Mouse (Mus musculus): Measurements from ENCODE around the gene Myo15b.

Gene Myo15b

DNA sequence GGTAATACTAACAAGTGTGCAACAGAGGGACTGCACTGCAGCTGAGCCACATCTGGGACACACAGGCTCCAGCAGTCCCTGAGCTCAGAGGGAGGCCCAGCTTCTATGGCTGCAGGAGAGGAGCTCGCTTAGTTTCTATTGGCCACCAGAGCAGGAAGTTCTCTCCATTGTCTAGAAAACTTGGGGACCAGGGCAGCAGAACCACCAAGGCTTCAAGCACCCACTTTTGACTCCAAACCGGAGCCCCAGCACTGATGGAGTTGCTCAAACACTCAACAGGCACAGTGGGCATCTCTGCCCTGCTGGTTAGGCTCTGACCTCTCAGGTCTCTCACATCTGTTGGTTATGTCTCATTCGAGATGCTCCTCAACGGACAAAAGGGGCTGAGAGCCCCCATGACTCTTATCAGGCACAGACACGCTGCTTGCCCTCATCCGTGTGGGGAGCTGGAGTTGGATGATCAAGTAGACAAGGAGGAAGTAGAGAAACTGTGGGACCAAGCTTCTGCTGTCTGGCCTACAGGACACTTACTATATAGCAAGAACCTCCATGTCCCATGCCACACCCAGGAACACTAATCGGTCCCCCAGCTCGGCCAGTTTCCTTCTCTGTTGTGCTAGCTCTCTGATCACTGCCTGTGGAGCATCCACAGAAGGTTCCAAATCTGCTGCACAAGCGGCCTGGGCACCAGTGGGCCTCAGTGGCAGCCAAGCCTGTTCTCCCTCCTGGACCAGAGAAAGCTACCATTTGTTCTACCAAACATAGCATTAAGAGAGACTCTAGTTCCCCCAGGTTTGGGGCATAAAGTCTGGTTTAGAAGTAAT, 43.3 kb downstream of the Myo15b start:
- DNase-seq (ENCODE audit: low read depth, low spot score), result no peak

DNA sequence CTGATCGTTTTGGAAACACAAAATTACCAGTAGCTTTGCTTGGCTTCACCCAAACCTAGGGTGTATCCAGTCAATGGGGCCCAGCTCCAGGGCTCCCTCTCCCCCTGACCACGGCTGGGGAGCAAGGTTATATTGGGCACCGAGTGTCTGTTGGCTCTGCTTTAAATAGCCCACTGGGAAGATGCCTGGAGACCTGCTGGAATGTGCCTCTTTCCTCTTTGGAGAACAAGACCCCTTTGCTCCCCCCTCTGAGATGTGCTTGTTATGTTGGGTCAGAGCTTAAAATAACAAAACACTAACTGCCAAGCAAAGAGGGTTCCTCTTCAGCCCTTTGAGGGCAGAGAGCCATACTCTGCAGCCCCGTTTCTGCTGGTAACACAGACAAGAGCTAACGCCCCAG, 44.0 kb downstream of the Myo15b start:
- DNase-seq (ENCODE audit: low read depth, low spot score), result no peak

DNA sequence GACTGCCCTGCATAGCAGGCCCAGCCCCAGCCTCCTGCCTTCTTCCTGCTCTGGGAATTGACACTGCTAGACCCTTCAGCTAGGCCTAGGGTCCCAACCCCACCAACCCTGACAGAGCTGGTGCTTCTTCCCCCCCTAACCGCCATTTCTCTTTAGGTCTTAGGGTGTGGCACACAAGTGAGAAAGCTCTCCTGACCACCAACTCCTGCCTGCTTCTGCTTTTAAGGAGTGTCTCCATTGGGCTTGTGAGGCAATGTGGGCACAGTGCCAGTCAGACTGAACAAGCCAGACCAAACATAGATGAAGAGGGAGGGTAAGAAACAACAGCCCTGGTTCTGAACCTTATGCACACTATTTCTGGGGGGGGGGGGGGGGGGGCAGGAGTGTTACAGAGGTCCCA, 44.6 kb downstream of the Myo15b start:
- DNase-seq (ENCODE audit: low read depth, low spot score), result no peak

DNA sequence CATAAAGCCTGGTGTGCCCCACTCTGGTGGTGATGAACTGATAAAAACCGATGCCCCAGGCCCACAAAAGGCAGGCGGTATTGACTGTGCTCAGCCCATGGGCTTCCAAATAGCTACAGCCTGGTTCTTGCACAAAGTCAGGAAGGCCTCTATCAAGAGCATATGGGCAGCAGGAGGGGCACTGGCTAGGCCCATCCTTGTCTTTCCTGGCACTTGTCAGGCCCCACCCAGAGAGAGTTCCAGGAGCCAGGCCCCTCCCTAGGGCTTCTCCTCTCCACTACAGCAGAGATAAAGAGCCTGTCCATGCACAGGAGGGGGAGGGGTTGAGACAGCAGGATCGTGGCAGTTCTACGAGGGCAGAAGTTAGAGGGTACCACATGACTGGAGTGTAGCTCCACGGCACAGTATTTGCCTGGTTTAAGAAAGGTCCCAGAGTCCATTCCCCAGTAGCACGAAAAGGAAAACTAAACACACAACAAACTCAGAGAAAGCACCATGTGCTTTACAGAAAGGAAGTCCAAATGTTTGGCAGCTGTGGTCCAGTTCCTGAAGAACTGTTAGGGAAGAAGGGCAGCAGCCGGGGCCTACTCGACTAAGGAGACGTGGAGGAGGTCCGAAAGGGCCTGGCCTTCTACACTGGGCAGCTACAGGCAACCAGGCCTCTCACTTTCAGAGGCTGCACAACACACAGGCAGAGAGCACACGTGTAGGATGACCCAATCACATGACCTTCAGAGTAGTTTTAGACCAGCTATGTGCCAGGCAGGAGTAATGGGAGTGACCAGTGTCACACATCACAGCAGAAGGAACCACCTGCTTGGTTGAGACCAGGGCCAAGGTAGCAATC, 45.4 kb downstream of the Myo15b start:
- DNase-seq (ENCODE audit: low read depth, low spot score), result no peak

DNA sequence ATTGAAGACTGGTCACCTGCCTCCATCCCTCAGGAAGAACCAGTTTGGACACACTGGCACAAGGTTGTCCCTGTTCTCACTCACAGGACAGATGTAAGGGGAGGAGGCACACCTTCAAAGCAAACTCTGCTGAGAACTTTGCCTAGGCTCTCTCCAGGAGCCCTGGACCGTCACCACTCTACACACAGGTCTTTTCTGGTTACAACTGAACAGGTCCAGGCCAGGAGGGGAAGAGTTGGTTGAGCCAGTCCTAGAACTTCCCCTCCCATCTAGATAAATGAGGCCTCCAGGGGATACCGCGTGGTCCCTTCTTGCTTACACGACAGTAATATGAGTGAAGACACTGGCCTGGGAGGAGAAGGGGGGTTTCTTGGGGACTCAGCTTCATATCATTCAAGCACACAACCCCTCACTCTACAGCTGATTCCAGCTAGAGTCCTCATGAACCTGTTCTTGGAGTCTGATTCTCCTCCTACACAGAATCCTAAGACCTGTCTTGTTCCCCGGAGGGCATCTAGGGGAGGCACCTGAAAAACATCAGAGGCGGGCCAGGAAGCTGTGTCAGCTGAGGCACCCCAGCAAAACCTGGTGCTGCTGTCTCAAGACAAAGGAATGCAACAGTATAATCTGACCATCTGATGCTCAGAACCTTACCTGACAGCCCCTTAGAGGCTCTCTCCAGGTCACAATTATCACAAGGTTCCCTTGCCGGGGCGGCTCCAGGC, 46.2 kb downstream of the Myo15b start:
- DNase-seq (ENCODE audit: low read depth, low spot score), result no peak

DNA sequence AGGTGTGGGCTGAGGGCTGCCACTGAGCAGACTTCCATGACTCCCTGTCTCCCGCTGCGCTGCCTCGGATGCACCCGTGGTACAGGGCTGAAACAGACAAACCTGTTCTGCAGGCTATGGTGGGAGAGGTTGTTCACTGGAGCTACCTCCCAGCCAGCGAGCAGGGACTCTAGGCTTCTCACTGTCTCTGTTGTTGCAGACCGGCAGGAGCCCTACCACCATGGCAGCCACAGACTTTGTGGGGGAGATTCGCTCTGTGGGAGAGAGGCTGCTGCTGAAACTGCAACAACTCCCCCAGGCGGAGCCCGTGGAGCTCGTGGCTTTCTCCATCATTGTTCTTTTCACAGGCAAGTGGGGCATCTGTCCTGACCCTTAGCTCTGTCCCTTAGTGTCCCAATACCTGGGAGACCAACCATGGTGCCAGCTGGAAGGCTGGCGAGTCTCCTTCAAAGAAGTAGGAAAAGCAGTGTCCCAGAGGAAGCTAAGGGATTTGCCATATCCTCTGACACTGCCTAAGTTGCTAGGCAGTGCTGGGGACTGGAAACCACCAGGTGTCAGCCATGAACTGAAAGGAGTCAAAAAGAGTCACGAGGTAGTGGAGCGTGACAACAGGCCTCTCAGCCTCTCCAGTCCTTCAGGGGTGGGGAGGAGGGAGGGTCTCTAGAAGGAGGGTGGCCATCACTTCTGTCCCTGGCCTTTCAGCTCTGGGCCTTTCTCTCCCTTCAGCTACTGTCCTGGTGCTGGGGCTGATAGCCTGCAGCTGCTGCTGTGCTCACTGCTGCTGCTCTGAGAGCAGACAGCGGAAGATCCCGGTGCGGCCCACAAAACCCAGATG, 47.0 kb downstream of the Myo15b start:
- DNase-seq (ENCODE audit: low read depth, low spot score), result no peak

DNA sequence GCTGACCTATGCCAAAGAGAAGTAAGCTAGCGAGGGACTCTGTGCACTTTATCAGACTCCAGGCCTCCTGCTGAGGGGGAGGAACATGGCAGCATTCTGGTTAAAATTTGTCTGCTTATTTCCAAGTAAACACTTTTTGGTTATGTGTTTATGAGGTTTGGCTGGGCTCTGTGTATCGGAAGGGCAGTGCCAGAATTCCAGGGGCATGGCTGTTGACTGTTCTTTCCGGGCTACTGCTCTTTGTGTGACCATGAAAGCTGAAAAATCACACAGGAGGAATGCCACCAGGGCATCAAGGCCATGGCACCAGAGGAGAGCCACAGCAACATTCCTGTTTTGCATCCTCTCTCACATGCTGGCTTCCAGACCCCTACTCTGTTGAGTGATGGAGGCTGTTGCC, 47.9 kb downstream of the Myo15b start:
- no peak for DNase-seq (ENCODE audit: low read depth, low spot score)

DNA sequence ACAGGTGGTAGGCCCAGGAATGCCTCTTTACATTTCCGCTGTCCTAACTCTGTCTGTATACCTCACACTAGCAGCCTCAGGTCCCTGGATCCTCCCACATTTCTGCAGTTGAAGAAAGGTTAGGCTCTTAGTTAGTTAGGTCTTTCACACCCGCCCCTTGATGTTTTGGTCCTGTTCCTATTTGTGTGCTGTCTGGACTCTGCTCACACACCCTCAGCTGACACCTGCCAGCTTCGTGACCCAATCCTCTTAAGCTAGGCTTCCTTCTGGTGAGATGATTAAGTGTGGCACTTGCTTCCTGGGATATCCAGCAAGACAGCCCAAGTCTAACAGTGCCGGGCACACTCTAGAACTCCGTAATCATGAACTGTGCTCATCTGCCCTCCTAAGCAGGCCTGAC, 48.3 kb downstream of the Myo15b start:
- no peak for DNase-seq (ENCODE audit: low read depth, low spot score)

DNA sequence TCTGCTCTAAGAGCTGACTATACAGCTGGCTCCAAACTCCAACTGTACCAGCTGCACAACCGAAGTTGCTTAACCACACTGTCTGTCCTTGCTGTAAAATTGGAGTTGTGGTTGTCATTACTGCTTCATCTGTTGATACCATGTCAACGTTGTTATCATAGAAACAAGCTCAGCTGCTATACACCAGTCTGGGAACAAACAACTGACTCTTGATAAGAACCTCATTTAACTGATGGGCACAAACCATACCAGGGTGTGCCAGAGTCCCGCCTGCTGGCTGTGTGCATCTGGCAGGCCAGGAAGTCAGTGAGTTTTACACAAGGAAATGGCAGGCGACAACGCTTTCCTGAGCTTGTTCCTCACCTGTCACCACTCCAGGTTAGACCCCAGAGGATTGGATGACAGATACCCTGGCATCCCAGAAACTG, 52.9 kb downstream of the Myo15b start:
- DNase-seq (ENCODE audit: low read depth, low spot score), result no peak

DNA sequence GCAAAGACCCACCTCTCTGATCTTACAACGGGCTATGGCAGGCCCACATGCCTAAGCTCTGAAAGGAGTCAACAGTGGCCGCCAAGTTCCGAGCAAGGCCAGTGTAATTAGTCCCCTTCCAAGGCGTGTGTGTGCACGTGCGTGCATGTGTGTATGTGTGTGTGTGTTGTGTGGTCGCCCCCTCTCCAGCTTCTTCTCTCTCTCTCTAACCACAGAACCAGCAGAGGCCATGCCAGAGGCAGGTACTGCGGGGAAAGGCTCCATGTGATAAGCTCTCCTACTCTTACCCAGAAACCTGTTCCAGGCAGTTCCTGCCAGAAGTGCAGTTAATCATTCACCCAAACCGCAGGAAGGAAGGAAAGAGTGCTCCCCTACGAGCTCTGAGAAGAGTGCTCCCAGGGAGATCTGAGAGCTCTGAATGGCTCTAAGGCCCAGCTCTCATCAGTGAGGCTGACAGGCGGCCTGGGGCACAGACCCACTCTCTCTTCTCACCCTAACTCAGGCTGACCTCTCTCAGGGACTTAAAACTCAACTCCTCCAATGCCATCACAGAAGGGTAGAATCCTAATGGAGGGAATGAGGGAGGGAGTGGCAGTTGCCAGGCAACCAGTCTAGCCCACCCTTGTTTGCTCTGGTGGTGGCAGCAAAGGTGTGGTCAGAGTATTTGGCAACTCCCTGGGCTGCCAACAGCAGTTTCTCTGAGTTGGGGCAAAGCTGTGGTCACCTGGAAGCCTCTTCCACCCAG, 53.6 kb downstream of the Myo15b start, which contains the start of gene Smim6:
Smim6 (plus strand) TSS at position 386 of the 745 bp plus-strand sequence.
- no peak for DNase-seq (ENCODE audit: low read depth, low spot score)

DNA sequence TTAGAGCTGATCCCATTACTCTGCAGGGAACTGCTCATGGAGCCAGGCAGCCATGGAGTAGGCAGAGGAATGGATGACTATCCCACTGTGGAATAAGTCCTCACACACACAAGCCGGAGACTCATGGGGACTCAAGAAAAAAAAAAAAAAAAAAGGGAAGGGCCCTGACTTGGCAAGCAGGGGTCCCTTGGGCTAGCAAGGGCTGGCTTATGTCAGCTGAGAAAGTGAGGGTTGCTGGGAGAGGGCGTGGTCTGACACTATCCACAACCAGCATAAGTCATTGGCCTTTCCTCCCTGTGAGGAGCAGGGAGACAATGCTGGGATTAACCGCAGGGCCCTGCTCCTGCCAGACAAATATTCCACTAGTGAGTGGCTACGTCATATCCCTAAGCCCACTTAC, 58.4 kb downstream of the Myo15b start:
- no peak for DNase-seq (ENCODE audit: low read depth, low spot score)

DNA sequence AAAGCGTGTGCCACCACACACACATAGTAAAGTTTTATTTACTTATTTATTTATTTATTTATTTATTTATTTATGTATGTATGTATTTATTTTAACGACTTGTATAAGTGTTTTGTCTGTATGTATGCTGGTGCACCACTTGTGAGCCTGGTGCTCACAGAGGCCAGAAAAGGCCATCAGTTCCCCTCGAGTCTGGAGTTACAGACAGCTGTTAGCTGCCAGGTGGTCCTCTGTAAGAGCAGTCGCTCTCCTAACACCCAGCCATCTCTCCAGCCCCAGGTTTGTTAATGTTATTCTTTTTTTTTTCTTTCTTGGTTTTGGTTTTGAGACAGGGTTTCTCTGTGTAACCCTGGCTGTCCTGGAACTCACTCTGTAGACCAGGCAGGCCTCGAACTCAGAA, 60.4 kb downstream of the Myo15b start:
- DNase-seq (ENCODE audit: low read depth, low spot score), result no peak

DNA sequence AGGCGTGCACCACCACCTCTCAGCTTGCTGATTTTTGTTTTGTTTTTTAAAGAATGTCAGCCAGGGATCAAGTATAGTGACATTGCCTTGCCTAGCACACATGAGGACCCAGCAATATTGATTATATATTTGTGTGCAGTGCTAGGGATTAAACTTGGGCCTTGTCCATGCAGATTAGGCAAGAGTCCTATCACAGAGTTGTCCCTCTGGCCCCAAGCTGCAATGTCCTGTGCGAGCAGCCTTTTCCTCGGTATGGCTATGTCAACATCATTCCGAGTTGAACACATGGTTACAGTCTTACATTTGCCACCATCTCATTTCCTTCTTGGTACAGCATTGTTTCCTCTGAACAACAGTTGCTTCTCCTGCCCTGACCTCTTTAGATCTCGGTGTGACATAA, 60.9 kb downstream of the Myo15b start:
- no peak for DNase-seq (ENCODE audit: low read depth, low spot score)

DNA sequence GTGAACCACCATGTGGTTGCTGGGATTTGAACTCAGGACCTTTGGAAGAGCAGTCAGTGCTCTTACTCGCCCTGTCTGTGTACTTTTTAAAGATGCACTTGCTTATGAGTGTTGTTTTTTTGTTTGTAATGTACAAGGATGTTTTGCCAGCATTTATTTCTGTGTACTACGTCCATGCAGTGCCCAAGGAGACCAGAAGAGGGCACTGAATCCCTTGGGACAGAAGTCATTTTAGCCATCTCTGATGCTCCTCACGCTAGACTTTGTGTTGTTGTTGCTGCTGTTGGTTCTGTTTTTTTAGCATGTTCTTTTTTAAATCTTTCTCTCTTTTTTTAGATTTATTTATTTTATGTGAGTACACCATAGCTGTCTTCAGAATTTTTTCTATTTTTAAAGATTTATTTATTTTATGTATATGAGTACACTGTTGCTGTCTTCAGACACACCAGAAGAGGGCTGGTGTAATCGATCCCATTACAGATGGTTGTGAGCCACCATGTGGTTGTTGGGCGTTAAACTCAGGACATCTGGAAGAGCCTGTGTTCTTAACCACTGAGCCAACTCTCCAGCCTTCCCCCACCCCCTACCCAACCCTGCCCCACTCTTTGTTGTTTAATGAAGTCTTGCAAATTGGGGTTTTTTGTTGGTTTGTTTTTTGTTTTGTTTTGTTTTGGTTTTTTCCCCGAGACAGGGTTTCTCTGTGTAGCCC, 62.1 kb downstream of the Myo15b start:
- peak; percentile 72 for DNase-seq (ENCODE audit: low read depth, low spot score)

DNA sequence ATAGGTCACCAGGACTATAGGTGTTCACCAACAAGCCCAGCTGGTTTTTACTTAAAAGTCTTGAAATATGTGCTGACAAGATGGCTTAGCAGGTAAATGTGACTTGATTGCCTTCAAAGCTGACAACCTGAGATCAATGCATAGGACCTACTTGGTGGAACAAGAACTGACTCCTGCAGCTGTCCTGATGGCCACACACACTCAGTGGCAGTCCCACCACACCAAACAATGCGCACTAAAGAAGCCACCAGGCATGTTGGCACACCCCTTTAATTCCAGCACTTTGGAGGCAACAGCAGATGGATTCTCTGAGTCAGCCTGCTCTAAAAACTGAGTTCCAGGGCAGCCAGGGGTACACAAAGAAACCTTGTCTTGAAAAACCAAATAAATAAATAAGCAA, 63.8 kb downstream of the Myo15b start:
- DNase-seq (ENCODE audit: low read depth, low spot score), result no peak

DNA sequence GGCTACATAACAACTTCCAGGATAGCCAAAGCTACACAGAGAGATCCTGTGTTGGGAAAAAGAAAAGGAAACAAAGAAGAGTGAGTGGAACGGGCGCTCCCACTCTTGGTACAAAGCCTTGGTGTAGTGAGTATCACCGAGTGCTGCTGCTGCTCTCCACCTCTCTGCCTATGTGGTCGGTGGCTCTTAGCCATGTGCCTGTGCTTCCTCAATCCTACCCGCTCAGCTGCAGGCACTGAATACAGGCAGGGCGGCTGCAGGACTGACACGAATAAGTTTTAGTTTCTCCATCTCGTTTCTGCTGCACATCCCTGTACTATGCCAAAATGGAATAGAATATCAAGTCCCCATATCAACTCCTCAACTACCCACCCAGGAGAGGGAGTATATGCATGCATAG, 70.8 kb downstream of the Myo15b start:
- no peak for DNase-seq (ENCODE audit: low read depth, low spot score)

DNA sequence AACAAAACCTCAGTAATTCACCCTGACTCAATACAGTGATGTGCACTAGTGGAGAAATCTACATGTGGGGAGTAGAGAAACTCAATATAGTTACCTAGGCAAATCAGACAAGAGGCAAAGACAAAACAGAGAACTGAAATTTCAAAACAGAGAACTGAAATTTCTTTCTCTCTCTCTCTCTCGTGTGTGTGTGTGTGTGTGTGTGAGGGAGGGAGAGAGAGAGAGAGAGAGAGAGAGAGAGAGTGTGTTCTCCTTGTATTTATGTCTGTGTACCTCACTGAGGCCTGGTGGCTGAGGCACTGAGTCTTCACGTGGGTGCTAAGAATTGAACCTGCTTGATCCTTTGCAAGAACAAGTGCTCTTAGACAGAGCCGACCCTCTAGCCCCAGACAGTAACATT, 71.6 kb downstream of the Myo15b start:
- no peak for DNase-seq (ENCODE audit: low read depth, low spot score)

DNA sequence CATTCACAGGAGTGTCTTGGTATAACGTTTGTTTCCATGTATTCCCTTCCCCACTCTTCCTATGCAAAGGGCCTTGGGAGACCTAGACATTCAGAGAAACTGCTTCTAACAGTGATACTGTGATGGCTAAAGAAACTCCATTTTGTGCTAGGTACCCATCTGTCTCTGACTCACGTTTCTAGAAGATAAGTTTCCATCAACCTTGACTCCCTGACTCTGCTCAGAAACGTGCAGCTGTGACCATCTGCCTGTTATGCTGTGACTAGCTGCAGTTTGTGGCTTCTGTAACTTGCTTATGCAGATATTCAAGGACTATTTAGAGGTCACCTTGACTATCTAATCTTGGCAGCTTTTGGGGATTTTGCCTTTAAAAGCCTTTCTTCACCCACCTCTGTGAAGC, 73.0 kb downstream of the Myo15b start:
- no peak for DNase-seq (ENCODE audit: low read depth, low spot score)

DNA sequence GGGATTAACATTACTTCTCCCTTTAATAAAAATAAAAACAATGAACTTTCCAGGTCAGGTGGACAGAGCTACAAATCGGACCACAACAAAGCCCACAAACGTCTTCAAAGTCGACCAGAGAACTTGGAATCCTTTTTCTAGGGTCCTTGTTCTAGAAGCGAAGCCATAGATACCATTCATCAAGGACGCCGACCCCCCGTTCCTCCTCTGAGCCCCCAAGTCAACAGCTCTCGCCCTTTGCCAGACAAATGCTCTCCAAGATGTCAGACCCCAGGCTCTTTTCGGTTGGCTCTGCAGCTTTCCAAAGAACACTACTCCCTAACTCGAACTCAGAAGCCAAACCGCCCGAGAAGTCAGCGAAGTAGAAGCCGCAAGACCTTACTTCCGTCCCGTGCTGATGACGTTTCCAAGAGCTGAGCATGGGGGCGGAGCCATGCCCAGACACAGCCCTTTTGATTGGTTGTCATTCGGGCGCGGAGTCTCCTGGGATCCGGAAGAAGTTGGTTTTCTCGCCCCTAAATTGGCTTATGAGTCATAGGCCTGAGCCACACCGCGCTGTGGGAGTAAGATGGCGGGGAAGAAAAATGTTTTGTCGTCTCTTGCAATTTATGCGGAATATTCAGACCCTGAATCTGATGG, 75.0 kb downstream of the Myo15b start, which contains the start of the genes Sap30bp and Recql5:
Sap30bp (plus strand) TSS at position 175 of the 639 bp plus-strand sequence.
Recql5 (minus strand) TSS at position 370 of the 639 bp plus-strand sequence.
- DNase-seq (ENCODE audit: low read depth, low spot score), result peak; percentile 98
